Mouse (Mus musculus) myocyte (in vitro differentiated cells): ENCODE measurements at regions not wholly inside any gene's neighbourhood (a gene's known extent, or its start where the extent isn't known, plus 50 kb on each side); places are given as distances from the start of the nearest gene placed in this dataset.

Source experiments
- POLR2A ChIP-seq: IDR thresholded peaks from one replicate; pipeline ENCODE4 v1.6.1; 2011; ENCODE audit warnings: low read depth, mild to moderate bottlenecking, control low read depth, moderate library complexity; ENCODE audit not compliant: insufficient read length
- TCF12 ChIP-seq: IDR thresholded peaks from one replicate; pipeline ENCODE4 v1.6.1; 2011; ENCODE audit warnings: mild to moderate bottlenecking, control low read depth; ENCODE audit not compliant: poor library complexity, insufficient read depth, severe bottlenecking
- TCF3 ChIP-seq: IDR thresholded peaks from one replicate; pipeline ENCODE4 v1.6.1; 2011; ENCODE audit warnings: low read depth, control low read depth; ENCODE audit not compliant: insufficient read length

GRCm38 (mm10) chr12:79888812-79889211 is 224.0 kb downstream of the Zfp36l1 start:
- TF ChIP-seq POLR2A (no peak), TCF12 (no peak), TCF3 (no peak)
